Mouse (Mus musculus) urinary bladder, postnatal 25 days (tissue): Measurements from ENCODE around the gene Hnrnpab.

Source experiments
- DNase-seq: peaks from one replicate; pipeline ENCODE4 v3.0.0; 2022; ENCODE audit warnings: low spot score

The Hnrnpab gene

DNA sequence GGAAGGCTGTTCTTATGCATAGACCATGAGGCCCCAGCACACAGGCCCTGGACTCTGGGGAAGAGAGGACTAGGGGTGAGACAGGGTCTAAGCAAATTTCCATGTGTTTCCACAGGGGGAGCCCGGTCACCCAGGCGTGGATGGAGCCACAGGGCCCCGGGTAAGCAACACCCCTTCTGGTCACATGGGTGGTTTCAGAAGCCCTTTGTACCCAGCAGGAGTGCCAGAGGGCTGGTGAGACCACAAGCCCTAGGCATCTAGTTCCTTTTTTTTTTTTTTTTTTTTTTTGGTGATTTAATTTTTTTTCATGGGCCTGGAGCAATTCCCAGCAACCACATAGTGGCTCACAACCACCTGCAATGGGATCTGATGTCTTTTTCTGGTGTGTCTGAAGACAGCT is 41.6 kb downstream of the Hnrnpab start:
- no peak for DNase-seq

DNA sequence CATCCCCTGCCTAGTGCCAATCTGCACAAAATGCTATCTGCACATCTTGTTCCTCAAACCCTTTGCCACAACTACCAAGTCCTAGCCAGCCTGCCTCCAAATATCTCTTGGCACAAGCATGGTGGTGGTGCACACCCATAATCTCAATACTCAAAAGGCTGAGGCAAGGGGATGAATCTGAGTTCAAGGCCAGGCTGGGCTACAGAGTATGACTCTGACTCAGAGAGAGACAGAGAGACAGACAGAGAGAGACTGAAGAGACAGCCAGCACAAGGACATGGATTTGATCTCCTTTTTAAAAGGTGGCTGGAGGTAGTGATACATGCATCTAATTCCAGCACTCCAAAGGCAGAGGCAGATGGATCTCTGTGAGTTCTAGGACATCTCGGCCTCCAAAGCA is 43.4 kb downstream of the Hnrnpab start:
- no peak for DNase-seq

DNA sequence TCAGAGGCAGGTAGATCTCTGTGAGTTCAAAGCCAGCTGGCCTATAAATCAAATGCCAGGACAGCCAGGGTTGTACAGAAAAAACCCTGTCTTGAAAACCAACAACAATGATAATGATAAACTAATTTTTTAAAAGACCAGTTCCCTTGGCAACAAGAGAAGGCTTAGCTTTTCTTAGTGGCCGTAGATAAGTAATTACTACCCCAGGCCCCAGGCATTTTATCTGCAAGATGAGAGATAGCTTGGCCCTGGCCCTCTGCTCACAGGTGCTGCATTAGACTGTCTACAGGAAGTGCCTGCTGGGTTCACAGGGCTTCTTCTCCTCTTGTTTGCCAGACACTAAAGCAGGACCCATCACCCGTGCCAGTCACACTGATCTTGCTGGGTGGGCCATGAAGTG is 51.6 kb downstream of the Hnrnpab start:
- no peak for DNase-seq

DNA sequence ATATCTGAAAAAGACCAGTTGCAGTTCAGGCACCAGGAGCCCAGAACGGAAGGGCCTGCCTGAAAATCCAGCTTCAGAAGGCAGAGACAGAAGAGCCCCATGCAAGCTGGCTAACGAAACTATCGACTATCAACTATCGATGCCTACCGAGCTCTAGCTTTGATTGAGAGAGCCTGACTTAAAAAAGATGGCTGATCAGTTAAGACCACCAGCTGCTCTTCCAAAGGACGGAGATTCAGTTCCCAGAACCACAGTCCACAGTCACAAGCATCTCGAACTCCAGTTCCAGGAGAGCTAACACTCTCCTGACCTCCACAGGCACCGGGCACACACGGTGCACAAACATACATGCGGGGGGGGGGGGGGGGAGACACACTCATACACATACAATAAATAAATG is 52.1 kb downstream of the Hnrnpab start:
- no peak for DNase-seq

DNA sequence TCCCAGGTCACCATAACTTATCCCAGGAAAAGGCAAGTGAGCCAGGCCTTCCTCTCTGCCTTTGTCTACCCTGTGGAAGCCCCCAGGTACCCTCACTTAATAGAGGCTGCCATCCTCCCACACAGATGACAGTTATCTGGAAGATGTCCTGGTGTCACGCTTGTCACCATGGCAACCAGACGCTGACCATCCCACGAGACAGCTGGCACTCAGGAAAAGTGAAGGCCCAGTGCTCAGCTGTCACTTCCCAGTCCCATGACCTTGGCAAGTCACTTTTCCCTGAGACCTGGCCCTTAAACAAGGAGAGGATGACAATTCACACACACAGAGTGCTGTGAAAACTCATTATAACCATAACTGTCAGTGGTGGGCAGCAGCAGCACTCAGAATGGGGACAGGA is 54.6 kb downstream of the Hnrnpab start:
- no peak for DNase-seq

DNA sequence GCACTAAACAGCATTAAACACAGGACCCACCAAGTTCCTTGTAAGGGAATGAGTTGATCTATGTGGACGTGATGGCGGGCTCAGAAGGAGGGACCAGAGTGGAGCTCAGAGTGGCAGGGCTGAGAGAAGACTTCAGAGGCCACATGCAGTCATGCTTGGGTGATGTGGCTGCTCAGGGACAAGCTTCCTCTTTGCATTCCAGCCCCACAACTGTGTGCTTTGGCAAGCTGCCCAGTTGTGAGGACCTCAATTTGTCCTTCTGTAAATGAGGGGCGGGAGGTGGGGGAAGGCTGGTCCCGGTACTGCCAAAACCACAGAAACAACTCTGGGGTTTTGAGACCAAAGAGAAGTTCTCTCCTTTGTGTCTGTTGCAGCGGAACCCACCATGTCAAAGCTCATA is 55.4 kb downstream of the Hnrnpab start:
- no peak for DNase-seq
